Mouse (Mus musculus) intestine, embryonic 16.5 days (tissue): Measurements from ENCODE around the gene Hist1h2ai. TPM values are rescaled to one million over a fixed set of nuclear protein-coding genes. Genes with fewer than 3 reads are reported as not detected.
"Not testable (repeated sequence)": the region's sequence is repeated elsewhere in the genome, so short reads cannot be mapped to it uniquely, and the experiment has no call there.

Experiments used
- ATAC-seq: fragments of 200-750 bp; cut with Nextera tagmentation; 2 replicates; pipeline ENCODE4 v1.8.0; 2017; ENCODE audit warnings: moderate TSS enrichment, moderate library complexity
- H3K27ac ChIP-seq: fragments of 300-500 bp; sonication (generic); 2 replicates; pipeline ENCODE4 v1.5.1; 2014; ENCODE audit warnings: mild to moderate bottlenecking, low read length
- H3K27me3 ChIP-seq: fragments of 300-500 bp; sonication (generic); replicated peaks from 2 replicates; pipeline ENCODE4 v1.6.1; 2014; ENCODE audit warnings: low read length, control low read depth, mixed read lengths; ENCODE audit not compliant: control insufficient read depth, insufficient read depth
- H3K36me3 ChIP-seq: fragments of 300-500 bp; sonication (generic); 2 replicates; pipeline ENCODE4 v1.6.1; 2014; ENCODE audit warnings: low read length, control low read depth; ENCODE audit not compliant: control insufficient read depth, insufficient read depth
- H3K4me1 ChIP-seq: fragments of 300-500 bp; sonication (generic); 2 replicates; pipeline ENCODE4 v1.6.1; 2014; ENCODE audit warnings: low read length, control low read depth, mixed read lengths; ENCODE audit not compliant: control insufficient read depth, insufficient read depth
- H3K4me2 ChIP-seq: fragments of 300-500 bp; sonication (generic); 2 replicates; pipeline ENCODE4 v1.6.1; 2014; ENCODE audit warnings: low read depth, low read length, control low read depth
- H3K4me3 ChIP-seq: fragments of 300-500 bp; sonication (generic); 2 replicates; pipeline ENCODE4 v1.5.1; 2014; ENCODE audit warnings: mild to moderate bottlenecking, low read length
- H3K9ac ChIP-seq: fragments of 300-500 bp; sonication (generic); 2 replicates; pipeline ENCODE4 v1.6.1; 2014; ENCODE audit warnings: low read depth, low read length
- H3K9me3 ChIP-seq: fragments of 300-500 bp; sonication (generic); 2 replicates; pipeline ENCODE4 v1.6.1; 2016; ENCODE audit warnings: low read length, control low read depth; ENCODE audit not compliant: control insufficient read depth
- WGBS: fragments of 180-500 bp; shearing (Covaris S2); extraction: QIAGEN DNeasy Blood & Tissue Kit; methylation state at CpG from one replicate; pipeline ENCODE4 v1.1.7; 2014; 5-methylcytosine and 5-hydroxymethylcytosine counted together
- polyA plus RNA-seq: library from polyadenylated mRNA; unstranded; fragments of >200 nt; fragmentation: Nextera tagmentation; extraction: Ambion mirVana; gene quantifications from 2 replicates; pipeline ENCODE4 v1.2.1, GENCODE M21; 2015

The Hist1h2ai gene
- polyA plus RNA-seq, 1 experiment from 2014 or later, result 10.9 TPM

GRCm38 (mm10) chr13:21722993-21723836 is 7.0 kb downstream of the Hist1h2ai start:
- Histone ChIP-seq H3K9ac (no peak overlapping the region), H3K9me3 (no peaks in the 10 kb centered on the region), H3K4me2 (no peak overlapping the region), H3K27me3 (no peaks in the 10 kb centered on the region), H3K27ac (no peak overlapping the region), H3K4me3 (no peak overlapping the region), H3K36me3 (no peaks in the 10 kb centered on the region), H3K4me1 (peaks cover 15% of the 10 kb centered on the region)
- 36% methylated on average over 5 of the region's 5 CpGs for WGBS
- ATAC-seq, result no peak

DNA sequence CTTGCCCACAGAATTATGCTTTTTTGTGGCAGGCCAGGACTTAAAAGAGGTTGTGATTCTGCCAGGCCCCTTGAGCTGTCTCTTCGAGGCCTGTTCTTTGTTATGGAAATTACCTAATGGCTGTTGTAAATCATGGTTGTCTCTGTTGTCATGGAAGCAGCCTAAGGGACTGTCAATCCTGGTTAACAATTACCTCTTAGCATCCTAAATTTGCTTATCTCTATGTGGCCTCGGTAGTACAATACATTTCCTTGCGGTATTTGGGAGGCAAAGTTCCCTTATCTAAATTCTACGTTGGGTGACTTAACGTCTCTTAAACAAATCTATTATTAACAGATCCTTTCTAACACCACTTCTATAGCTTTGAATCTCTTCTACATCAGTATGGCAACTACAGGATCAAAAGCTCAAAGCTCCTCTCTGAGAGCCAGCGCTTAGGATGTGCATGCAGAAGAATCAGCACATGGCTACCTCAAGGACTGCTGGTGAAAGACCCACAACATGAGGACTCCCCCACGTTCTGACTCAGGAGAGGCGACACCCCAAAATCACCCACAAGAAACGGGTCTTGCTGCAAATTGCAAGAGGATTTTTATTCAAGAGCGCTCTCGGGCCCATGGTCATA is 11.8 kb downstream of the Hist1h2ai start:
- Histone ChIP-seq H3K27me3 (no peaks in the 10 kb centered on the region), H3K4me3 (no peak overlapping the region), H3K9ac (no peak overlapping the region), H3K9me3 (no peaks in the 10 kb centered on the region), H3K4me2 (no peak overlapping the region), H3K36me3 (no peaks in the 10 kb centered on the region), H3K4me1 (no peaks in the 10 kb centered on the region), H3K27ac (no peak overlapping the region)
- 24% methylated on average over 9 of the region's 11 CpGs for WGBS
- ATAC-seq, result peak; percentile 69

DNA sequence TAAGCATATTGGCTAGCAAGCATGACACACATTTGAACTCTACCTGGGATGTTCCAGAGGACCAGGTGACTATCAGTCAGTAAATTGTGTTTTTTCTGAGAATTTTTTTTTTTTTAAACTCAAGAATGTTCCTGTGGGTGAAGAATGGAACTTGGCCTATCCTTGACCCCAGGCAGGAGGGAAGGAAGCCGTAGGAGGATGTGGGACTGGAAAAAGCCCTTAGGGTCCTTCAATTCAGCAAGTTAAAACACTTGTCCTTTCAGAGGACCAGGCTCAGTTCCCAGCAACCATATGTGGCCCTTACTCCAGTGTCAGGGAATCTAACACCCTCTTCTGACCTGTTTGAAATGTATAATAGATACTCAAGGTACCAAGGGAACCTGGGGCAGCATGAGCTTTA is 13.3 kb downstream of the Hist1h2ai start:
- no peaks in the 10 kb centered on the region for H3K4me1 ChIP-seq
- ATAC-seq, result no peak
- H3K27ac ChIP-seq, result no peak overlapping the region
- no peaks in the 10 kb centered on the region for H3K27me3 ChIP-seq
- H3K4me3 ChIP-seq, result no peak overlapping the region
- no peak overlapping the region for H3K9ac ChIP-seq
- no peaks in the 10 kb centered on the region for H3K9me3 ChIP-seq
- no peaks in the 10 kb centered on the region for H3K36me3 ChIP-seq
- WGBS, result 70% methylated on average over 1 of the region's 1 CpGs
- no peak overlapping the region for H3K4me2 ChIP-seq

GRCm38 (mm10) chr13:21733466-21733865 is 17.2 kb downstream of the Hist1h2ai start:
- no peak for ATAC-seq
- 75% methylated on average over 5 of the region's 5 CpGs for WGBS
- no peak overlapping the region for H3K27ac ChIP-seq

DNA sequence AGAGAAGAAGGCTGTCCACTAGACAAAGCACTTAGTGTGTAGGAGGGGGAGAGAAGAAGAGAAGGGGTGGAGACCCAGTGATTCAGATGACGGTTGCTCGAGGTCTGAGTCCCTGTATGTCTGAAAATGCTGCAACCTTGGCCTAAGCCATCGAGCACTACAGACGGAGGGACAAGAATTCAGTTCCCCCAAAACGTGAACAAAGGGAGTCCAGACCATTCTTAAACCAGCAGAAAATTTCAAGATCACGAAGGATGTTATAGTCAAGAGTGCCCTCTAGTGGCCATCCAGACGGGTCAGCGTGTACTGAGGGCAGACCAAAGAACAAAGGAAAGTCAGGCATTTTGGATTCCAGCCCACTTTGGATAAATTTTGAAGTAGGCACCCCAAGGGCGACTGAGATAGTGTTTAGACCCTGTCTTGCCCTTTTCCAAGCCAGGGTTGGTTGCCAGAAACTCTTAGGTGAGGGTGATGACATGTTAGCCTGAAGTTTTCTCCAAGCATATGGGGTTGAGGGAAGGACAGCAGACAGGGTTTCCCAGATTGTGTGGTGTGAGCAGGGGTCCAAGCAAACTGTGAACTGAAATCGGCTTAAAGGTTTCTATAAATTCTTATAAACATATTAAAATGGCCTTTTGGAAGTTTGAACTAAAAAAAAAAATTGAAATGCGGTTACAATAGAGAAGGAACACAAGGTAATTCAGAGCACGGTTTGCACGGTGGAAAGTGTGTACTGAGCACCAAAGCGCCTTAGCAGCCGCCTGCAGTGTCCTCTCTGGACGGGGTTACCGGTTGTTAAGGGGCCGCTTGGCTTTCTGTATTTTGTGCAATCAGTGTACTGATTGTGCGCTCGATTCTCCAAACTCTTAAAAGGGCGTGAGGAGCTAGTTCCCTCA is 18.0 kb downstream of the Hist1h2ai start:
- Histone ChIP-seq H3K27ac (peak overlapping the region; percentile 76), H3K9me3 (no peaks in the 10 kb centered on the region), H3K4me1 (no peaks in the 10 kb centered on the region; the same call in 1 of the 2 replicates), H3K27me3 (no peaks in the 10 kb centered on the region), H3K36me3 (no peaks in the 10 kb centered on the region), H3K4me3 (peak overlapping the region; percentile 57), H3K9ac (peak overlapping the region; percentile 67), H3K4me2 (peak overlapping the region; percentile 70)
- under 1% methylated on average over 21 of the region's 21 CpGs for WGBS
- peak; percentile 78 for ATAC-seq

More at GRCm38 (mm10) chr13:21733466-21733865, 17.2 kb downstream of the Hist1h2ai start:
- Histone ChIP-seq H3K4me3 (no peak overlapping the region), H3K4me1 (no peaks in the 10 kb centered on the region; the same call in 1 of the 2 replicates), H3K4me2 (no peak overlapping the region), H3K9ac (no peak overlapping the region), H3K36me3 (no peaks in the 10 kb centered on the region), H3K27me3 (no peaks in the 10 kb centered on the region), H3K9me3 (no peaks in the 10 kb centered on the region)

- Histone ChIP-seq H3K4me3 (peak within 1 kb of the TSS; percentile 57), H3K4me2 (peak within 1 kb of the TSS; percentile 70), H3K27ac (peak within 1 kb of the TSS; percentile 76), H3K9ac (peak within 1 kb of the TSS; percentile 67)
- ATAC-seq, result peak; percentile 93
- H3K36me3 ChIP-seq, H3K9me3 ChIP-seq, H3K4me1 ChIP-seq, H3K27me3 ChIP-seq: not testable (repeated sequence)
- WGBS, result under 1% methylated on average over 37 of the region's 56 CpGs
Observed at GRCm38 (mm10) chr13:21734906-21735767, 18.9 kb downstream of the Hist1h2ai start, which contains the start of gene Hist1h4j. TSS of gene Hist1h4j (plus strand) at chr13:21735064.

DNA sequence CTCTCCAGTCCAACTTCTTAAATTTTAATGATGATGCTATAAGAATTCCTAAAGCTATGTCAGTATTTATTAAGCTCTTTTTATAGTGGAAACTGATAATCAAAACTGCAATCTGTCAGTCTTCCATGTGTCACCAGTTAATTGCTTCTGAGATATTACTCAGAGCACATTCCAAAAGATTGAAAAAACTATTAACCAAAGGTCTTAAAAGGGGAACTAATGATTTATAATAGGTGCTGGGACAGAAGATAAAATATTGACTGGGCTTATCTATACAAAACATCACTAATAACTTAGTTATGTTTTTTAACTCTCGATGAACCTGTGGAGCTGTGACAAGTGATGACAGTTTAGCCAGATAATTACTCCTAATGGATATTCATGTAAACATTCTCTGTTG is 28.8 kb downstream of the Hist1h2ai start:
- H3K27ac ChIP-seq, result no peak overlapping the region
- ATAC-seq, result no peak
- no peak overlapping the region for H3K4me3 ChIP-seq
- no peaks in the 10 kb centered on the region for H3K27me3 ChIP-seq
- no peak overlapping the region for H3K4me2 ChIP-seq
- H3K9ac ChIP-seq, result no peak overlapping the region
- H3K36me3 ChIP-seq, result no peaks in the 10 kb centered on the region
- no peaks in the 10 kb centered on the region for H3K9me3 ChIP-seq
- 49% methylated on average over 1 of the region's 1 CpGs for WGBS
- H3K4me1 ChIP-seq, result peaks cover 7% of the 10 kb centered on the region; the same call in 1 of the 2 replicates

GRCm38 (mm10) chr13:21749387-21750158 is 33.4 kb downstream of the Hist1h2ai start:
- Histone ChIP-seq H3K9ac (peak overlapping the region; percentile 68), H3K27ac (peak overlapping the region; percentile 69), H3K4me1 (peaks cover 9% of the 10 kb centered on the region; the same call in 1 of the 2 replicates), H3K27me3 (no peaks in the 10 kb centered on the region), H3K36me3 (no peaks in the 10 kb centered on the region), H3K9me3 (no peaks in the 10 kb centered on the region), H3K4me3 (peak overlapping the region; percentile 55), H3K4me2 (peak overlapping the region; percentile 56)
- ATAC-seq, result no peak
- 3% methylated on average over 5 of the region's 5 CpGs for WGBS
